Mouse (Mus musculus) G1E (cell line): ENCODE measurements around the gene Slc9a3r2.

Experiments used
- CTCF ChIP-seq: IDR thresholded peaks from 2 replicates; pipeline ENCODE4 v1.5.1; 2012; ENCODE audit warnings: low read depth, low read length, inconsistent platforms, mixed read lengths
- GATA1 ChIP-seq: IDR thresholded peaks from 2 replicates; pipeline ENCODE4 v1.6.1; 2012; ENCODE audit warnings: borderline replicate concordance, low read length, inconsistent platforms, mixed read lengths
- POLR2AphosphoS5 ChIP-seq: IDR thresholded peaks from 2 replicates; pipeline ENCODE4 v1.6.1; 2012; ENCODE audit warnings: low read depth, low read length, inconsistent platforms; ENCODE audit not compliant: insufficient replicate concordance

GRCm38 (mm10) chr17:24654969-24655368, 4.8 kb upstream of the Slc9a3r2 start:
- TF ChIP-seq CTCF, result no peak
- no peak for TF ChIP-seq GATA1
- no peak for TF ChIP-seq POLR2AphosphoS5
